Mouse (Mus musculus): Measurements from ENCODE around the gene Zfp212. TPM values are rescaled to one million over a fixed set of nuclear protein-coding genes. Genes with fewer than 3 reads are reported as not detected.
"Not testable (repeated sequence)": the region's sequence is repeated elsewhere in the genome, so short reads cannot be mapped to it uniquely, and the experiment has no call there.

Gene Zfp212
- polyA plus RNA-seq, 1 experiment: 9.7 TPM

GRCm38 (mm10) chr6:47960685-47961421, 40.6 kb downstream of the Zfp212 start:
- Histone ChIP-seq H3K79me2 (ENCODE audit: control insufficient read depth, insufficient read depth) (no peaks in the 10 kb centered on the region), H3K4me2 (ENCODE audit: low read depth) (no peak overlapping the region), H3ac (ENCODE audit: control insufficient read depth, insufficient read length) (no peak overlapping the region), H3K36me3 (ENCODE audit: control insufficient read depth, insufficient read depth) (no peaks in the 10 kb centered on the region), H3K4me3 (no peak overlapping the region), H3K27me3 (ENCODE audit: control insufficient read depth, insufficient read depth, insufficient read length) (no peaks in the 10 kb centered on the region)
- TF ChIP-seq SRF (IDR thresholded peaks at IDR 0.05; ENCODE audit: control insufficient read depth, insufficient read length, low read depth): no peak
- TF ChIP-seq CEBPB (IDR thresholded peaks at IDR 0.05; ENCODE audit: insufficient read depth, poor library complexity, severe bottlenecking): no peak
- no peak for TF ChIP-seq MYOG (IDR thresholded peaks at IDR 0.05; ENCODE audit: control insufficient read depth in 1 of 3, insufficient read depth in 1 of 3, insufficient read length in 2 of 3, low read depth in 2 of 3)
- no peak for TF ChIP-seq USF1 (IDR thresholded peaks at IDR 0.05; ENCODE audit: low read depth)
- no peak for TF ChIP-seq POLR2AphosphoS2 (IDR thresholded peaks at IDR 0.05; ENCODE audit: insufficient read length, low read depth)
- no peak for TF ChIP-seq E2F4 (IDR thresholded peaks at IDR 0.05; ENCODE audit: insufficient read depth)
- no peak for TF ChIP-seq REST (IDR thresholded peaks at IDR 0.05; ENCODE audit: insufficient read depth, insufficient read length)
- no peak for TF ChIP-seq MAX (IDR thresholded peaks at IDR 0.05; ENCODE audit: low read depth)
- no peak for TF ChIP-seq TCF3 (IDR thresholded peaks at IDR 0.05; ENCODE audit: insufficient read length, low read depth)
- TF ChIP-seq MYOD1 (IDR thresholded peaks at IDR 0.05; ENCODE audit: control insufficient read depth in 1 of 3, insufficient read length in 2 of 3, low read depth in 2 of 3): no peak
- no peak for TF ChIP-seq POLR2A (IDR thresholded peaks at IDR 0.05; ENCODE audit: insufficient read length, low read depth)
- no peak for TF ChIP-seq TCF12 (IDR thresholded peaks at IDR 0.05; ENCODE audit: insufficient read depth, poor library complexity, severe bottlenecking)

DNA sequence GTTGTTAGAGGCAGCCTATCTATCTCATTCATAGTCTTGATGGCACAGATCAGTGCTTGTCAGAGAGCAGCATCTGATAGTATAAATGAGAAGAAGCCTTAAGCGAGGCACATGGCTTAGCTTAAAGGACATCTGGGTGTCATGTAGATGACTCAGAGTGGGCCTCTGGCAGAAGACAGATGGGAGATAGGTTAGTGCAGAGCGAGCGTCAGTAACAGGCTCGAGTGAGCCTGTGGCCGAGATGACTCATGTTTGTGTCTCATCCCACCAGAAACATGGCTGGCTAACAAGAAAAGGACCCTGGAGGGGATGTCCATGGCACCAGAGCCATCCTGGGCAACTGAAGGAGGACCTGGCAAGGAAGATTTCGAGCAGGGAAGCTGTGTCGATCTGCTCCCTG, 42.8 kb downstream of the Zfp212 start:
- Histone ChIP-seq H3ac (ENCODE audit: control insufficient read depth, insufficient read length) (no peak overlapping the region), H3K27me3 (ENCODE audit: control insufficient read depth, insufficient read depth, insufficient read length) (no peaks in the 10 kb centered on the region), H3K79me2 (ENCODE audit: control insufficient read depth, insufficient read depth) (no peaks in the 10 kb centered on the region), H3K36me3 (ENCODE audit: control insufficient read depth, insufficient read depth) (no peaks in the 10 kb centered on the region), H3K4me2 (ENCODE audit: low read depth) (no peak overlapping the region), H3K4me3 (no peak overlapping the region)
- no peak for TF ChIP-seq POLR2A (IDR thresholded peaks at IDR 0.05; ENCODE audit: insufficient read length, low read depth)
- TF ChIP-seq TCF12 (IDR thresholded peaks at IDR 0.05; ENCODE audit: insufficient read depth, poor library complexity, severe bottlenecking): no peak
- TF ChIP-seq SRF (IDR thresholded peaks at IDR 0.05; ENCODE audit: control insufficient read depth, insufficient read length, low read depth): no peak
- TF ChIP-seq MAX (IDR thresholded peaks at IDR 0.05; ENCODE audit: low read depth): no peak
- no peak for TF ChIP-seq USF1 (IDR thresholded peaks at IDR 0.05; ENCODE audit: low read depth)
- no peak for TF ChIP-seq E2F4 (IDR thresholded peaks at IDR 0.05; ENCODE audit: insufficient read depth)
- TF ChIP-seq MYOD1 (IDR thresholded peaks at IDR 0.05; ENCODE audit: control insufficient read depth in 1 of 3, insufficient read length in 2 of 3, low read depth in 2 of 3): no peak
- no peak for TF ChIP-seq REST (IDR thresholded peaks at IDR 0.05; ENCODE audit: insufficient read depth, insufficient read length)
- no peak for TF ChIP-seq MYOG (IDR thresholded peaks at IDR 0.05; ENCODE audit: control insufficient read depth in 1 of 3, insufficient read depth in 1 of 3, insufficient read length in 2 of 3, low read depth in 2 of 3)
- TF ChIP-seq CEBPB (IDR thresholded peaks at IDR 0.05; ENCODE audit: insufficient read depth, poor library complexity, severe bottlenecking): no peak
- TF ChIP-seq POLR2AphosphoS2 (IDR thresholded peaks at IDR 0.05; ENCODE audit: insufficient read length, low read depth): no peak
- no peak for TF ChIP-seq TCF3 (IDR thresholded peaks at IDR 0.05; ENCODE audit: insufficient read length, low read depth)

GRCm38 (mm10) chr6:47968166-47968565, 47.9 kb downstream of the Zfp212 start:
- H3K4me3 ChIP-seq; H3K27me3 ChIP-seq (ENCODE audit: control insufficient read depth, insufficient read depth, insufficient read length); H3K79me2 ChIP-seq (ENCODE audit: control insufficient read depth, insufficient read depth); H3ac ChIP-seq (ENCODE audit: control insufficient read depth, insufficient read length); H3K36me3 ChIP-seq (ENCODE audit: control insufficient read depth, insufficient read depth); H3K4me2 ChIP-seq (ENCODE audit: low read depth): not testable (repeated sequence)

- H3ac ChIP-seq (ENCODE audit: control insufficient read depth, insufficient read length): no peak overlapping the region
- TF ChIP-seq POLR2A (IDR thresholded peaks at IDR 0.05; ENCODE audit: insufficient read length, low read depth): no peak
- no peaks in the 10 kb centered on the region for H3K36me3 ChIP-seq (ENCODE audit: control insufficient read depth, insufficient read depth)
- no peak overlapping the region for H3K4me3 ChIP-seq
- H3K4me2 ChIP-seq (ENCODE audit: low read depth): no peak overlapping the region
- no peaks in the 10 kb centered on the region for H3K79me2 ChIP-seq (ENCODE audit: control insufficient read depth, insufficient read depth)
- no peaks in the 10 kb centered on the region for H3K27me3 ChIP-seq (ENCODE audit: control insufficient read depth, insufficient read depth, insufficient read length)
These were observed 54.3 kb downstream of the Zfp212 start for GRCm38 (mm10) chr6:47974599-47974998.

DNA sequence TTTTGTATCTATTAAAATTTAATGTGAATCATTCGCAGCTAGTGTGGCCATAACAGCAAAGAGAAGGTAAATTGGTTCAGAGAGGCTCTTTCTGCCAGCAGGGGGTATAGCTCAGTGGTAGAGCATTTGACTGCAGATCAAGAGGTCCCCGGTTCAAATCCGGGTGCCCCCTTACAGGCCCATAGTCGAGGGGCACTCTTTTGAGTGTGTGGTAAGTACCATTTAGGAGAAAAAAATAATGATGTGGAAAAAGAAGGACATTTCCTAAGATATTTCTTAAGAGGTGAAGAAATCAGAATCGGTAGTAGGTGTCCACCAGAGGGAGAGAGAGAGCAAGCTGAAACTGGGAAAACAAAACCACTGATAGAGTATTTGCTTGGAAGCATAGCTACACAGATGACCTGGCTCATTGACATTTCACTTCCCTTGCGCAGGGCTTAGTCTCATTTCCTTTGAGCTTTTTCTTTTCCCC, 58.7 kb downstream of the Zfp212 start:
- Histone ChIP-seq H3K27me3 (ENCODE audit: control insufficient read depth, insufficient read depth, insufficient read length) (no peaks in the 10 kb centered on the region), H3K4me2 (ENCODE audit: low read depth) (no peak overlapping the region), H3K4me3 (no peak overlapping the region), H3K79me2 (ENCODE audit: control insufficient read depth, insufficient read depth) (no peaks in the 10 kb centered on the region), H3K36me3 (ENCODE audit: control insufficient read depth, insufficient read depth) (no peaks in the 10 kb centered on the region), H3ac (ENCODE audit: control insufficient read depth, insufficient read length) (no peak overlapping the region)
- TF ChIP-seq CEBPB (IDR thresholded peaks at IDR 0.05; ENCODE audit: insufficient read depth, poor library complexity, severe bottlenecking): 0 out of 2 replicates have a peak, but pooled peaks have one; percentile 34
- no peak for TF ChIP-seq MYOD1 (IDR thresholded peaks at IDR 0.05; ENCODE audit: control insufficient read depth in 1 of 3, insufficient read length in 2 of 3, low read depth in 2 of 3)

Other genes starting within 250 kb of the Zfp212 start
- 49.3 TPM for gene Pdia4, start 107.0 kb upstream of the Zfp212 start, polyA plus RNA-seq (2012; fragmentation: generic; extraction: Trizol)
- 0.30 TPM for gene Zfp786, start 89.6 kb upstream of the Zfp212 start, polyA plus RNA-seq (2012; fragmentation: generic; extraction: Trizol)
- 2.2 TPM for gene Zfp398, start 84.8 kb upstream of the Zfp212 start, polyA plus RNA-seq (2012; fragmentation: generic; extraction: Trizol)
- 22.4 TPM for gene Zfp282, start 43.3 kb upstream of the Zfp212 start, polyA plus RNA-seq (2012; fragmentation: generic; extraction: Trizol)
- gene Zfp956, start 32.9 kb downstream of the Zfp212 start, polyA plus RNA-seq (2012; fragmentation: generic; extraction: Trizol): 1.5 TPM
- 22.7 TPM for gene Zfp777, start 128.4 kb downstream of the Zfp212 start, polyA plus RNA-seq (2012; fragmentation: generic; extraction: Trizol)
- 11.0 TPM for gene Zfp746, start 166.1 kb downstream of the Zfp212 start, polyA plus RNA-seq (2012; fragmentation: generic; extraction: Trizol)